Mouse (Mus musculus): ENCODE measurements around the gene Uxs1.

Gene Uxs1

DNA sequence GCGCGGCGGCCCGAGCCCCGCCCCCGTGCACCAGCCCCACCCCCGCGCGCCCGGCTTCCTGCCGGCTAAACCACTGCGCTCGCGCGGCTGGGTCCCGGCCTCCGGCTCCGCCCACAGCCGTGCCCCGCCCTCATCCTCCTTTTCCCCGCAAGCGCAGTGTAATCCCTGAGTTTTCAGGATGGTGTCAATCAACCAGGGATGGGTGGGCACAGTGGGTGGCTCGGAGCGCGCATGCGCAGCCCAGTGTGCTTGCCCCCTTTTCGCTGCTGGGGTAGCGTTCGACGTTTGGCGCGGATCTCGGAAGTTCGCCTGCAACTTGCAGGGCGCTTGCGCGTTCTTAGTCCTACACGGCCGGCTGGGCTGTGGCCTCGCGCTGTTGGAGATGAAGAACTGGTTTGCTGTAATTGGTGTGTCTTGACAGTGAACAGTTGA is at the start of gene Uxs1:
Gene Uxs1 (minus strand): TSS at position 38 of the 432 bp plus-strand sequence.
- peak; percentile 99 for DNase-seq (ENCODE audit: low read depth)

DNA sequence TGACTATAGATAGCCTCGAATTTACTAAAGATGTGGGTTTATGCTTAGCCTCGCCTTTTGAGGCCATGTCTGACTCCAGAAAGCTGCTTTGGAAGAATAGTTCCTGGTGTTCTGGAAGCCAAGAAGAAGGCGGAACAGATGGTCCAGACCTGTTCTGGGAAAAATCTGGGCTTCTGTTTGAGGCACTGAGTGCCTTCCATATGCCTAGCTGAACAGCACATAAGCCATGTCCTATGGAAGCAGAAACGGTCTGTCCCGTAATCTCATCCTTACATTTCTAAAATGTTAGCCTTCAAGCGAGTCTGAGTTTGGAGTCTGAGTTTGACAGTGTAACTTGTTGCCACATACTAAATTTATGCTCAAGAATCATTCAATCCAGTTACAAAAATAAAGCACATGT is 49.6 kb upstream of the Uxs1 start:
- no peak for DNase-seq (ENCODE audit: low read depth)

DNA sequence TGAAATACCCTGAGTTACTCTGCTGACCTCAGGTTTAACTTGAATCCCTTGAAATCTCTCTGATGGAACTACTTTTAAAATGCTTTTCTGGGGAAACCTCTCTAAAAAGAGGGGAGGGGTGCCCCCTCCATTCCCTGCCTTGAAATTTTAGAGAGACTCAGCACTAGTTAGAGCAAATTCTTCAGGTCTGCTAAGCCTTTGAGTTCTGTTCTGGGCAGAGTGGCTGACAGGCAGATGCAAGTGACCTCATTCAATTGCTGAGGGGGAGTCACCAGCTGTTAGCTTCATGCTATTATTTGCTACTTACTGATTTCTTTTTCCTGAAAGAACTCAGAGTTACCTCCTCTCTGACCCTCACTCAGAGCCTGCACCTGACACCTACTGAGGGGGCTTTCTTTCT is 43.5 kb upstream of the Uxs1 start:
- no peak for DNase-seq (ENCODE audit: low read depth)

DNA sequence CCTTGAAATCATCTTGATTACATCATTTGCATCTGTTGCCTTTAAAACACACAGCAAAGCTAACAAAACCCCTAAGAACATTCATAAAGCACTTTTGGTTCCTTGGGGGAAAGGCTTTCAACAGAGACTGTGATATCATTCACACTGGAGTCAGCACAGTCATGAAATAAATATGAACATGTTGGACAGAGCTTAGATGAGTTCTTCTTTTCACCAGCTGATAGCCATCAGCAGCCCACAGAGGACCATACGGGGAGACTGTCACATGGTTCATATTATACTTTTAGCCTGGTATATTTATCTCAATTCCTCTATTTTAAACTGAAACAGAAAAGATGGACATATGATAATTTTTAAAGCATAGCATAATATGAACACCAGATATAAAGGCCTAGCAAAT is 40.9 kb upstream of the Uxs1 start:
- DNase-seq (ENCODE audit: low read depth), result no peak

DNA sequence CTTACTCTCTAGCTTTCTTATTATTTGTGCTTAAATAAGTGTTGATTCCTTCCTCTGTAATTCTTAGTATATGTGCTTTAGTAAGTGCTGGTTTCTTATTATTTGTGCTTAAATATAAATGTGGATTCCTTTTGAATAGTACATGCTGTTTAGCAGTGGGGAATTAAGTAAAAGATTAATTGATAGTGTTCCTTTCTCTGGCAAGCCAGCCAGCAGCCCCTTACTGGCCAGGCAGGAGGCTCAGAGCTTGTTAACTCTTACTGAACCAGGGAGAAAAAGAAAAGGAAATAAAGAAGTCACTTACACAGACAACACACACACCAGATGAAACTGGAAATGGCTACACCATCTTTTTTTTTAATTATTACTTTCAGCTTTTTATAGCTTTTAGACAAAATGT is 37.2 kb upstream of the Uxs1 start:
- no peak for DNase-seq (ENCODE audit: low read depth)

GRCm38 (mm10) chr1:43862614-43863013 is 35.0 kb upstream of the Uxs1 start:
- no peak for DNase-seq (ENCODE audit: low read depth)

DNA sequence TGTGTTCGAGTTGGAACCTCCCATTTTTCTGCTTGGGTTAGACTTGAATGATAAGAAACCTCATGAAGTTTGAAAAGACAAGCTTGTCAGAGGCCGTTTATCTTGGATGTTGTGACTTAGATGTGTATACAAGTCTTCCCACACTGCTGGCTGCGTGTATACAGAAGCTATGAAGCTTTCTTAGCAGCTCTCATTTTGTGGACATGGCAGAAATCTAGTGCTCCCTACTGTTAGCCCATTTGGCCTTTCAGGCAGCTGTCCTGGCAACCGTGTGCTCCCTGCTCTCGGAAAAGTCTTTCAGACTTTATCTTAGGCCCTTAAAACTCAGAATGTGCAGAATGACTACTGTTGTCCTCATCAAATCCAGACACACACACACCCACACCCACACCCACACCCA is 31.4 kb upstream of the Uxs1 start:
- no peak for DNase-seq (ENCODE audit: low read depth)

- DNase-seq (ENCODE audit: low read depth), result no peak
Measured at GRCm38 (mm10) chr1:43857656-43858055, 30.1 kb upstream of the Uxs1 start.

GRCm38 (mm10) chr1:43855591-43855990 is 28.0 kb upstream of the Uxs1 start:
- no peak for DNase-seq (ENCODE audit: low read depth)

DNA sequence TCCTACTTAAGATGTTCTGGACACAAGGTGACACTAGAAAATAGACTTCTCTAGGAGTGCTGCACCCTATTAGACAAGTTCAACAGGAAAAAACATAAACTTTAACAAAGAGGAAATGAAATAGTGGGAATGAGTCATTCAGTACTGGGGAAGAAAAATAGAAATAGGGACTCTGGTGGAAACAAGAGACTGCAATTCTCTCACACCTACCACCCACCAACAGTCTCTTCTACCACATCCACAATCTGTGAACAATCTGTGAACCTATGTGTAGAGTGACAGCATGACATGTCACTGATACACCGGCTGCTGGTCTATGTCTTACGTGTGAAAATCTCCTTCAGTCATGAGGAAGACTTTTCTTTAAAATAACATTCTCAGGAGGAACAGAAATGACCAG is 15.8 kb upstream of the Uxs1 start:
- DNase-seq (ENCODE audit: low read depth), result no peak

DNA sequence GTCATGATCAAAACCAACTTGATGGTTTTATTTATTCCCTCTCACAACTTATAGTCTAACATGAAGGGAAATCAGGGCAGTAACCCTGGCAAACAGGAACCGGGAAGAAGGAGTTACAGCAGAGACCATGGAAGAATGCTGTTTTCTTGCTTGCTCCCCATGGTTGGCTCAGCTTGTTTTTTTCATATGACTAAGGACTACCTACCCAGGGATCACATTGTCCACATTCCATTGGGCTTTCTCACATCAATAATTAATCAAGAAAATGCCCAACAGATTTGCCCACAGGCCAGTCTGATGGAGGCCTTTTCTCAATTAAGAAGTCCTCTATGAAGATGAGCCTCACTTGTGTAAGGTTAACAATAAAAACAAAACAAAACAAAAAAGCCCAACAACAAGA is 9.6 kb upstream of the Uxs1 start:
- no peak for DNase-seq (ENCODE audit: low read depth)

DNA sequence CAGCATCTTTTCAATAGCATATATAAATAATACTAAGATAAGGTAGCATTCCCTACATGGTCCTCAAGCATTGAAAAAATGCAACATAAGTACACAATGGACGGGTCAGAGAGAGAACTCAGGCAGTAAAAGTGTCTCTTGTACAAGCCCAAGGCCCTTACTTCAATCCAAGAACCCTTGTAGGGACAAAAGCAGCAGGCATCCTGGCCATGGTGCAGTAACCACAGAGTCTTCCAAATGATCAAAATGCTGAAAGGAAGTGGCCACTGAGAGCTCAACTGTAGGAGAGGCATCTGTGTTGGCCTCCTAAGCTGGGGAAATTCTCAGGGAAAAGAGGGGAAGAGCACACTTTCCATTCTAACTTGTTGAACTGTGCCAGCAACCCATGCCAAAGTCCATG is 2.5 kb upstream of the Uxs1 start:
- DNase-seq (ENCODE audit: low read depth), result no peak

GRCm38 (mm10) chr1:43827002-43827762 is 418 bp downstream of the Uxs1 start:
- DNase-seq (ENCODE audit: low read depth), result no peak

DNA sequence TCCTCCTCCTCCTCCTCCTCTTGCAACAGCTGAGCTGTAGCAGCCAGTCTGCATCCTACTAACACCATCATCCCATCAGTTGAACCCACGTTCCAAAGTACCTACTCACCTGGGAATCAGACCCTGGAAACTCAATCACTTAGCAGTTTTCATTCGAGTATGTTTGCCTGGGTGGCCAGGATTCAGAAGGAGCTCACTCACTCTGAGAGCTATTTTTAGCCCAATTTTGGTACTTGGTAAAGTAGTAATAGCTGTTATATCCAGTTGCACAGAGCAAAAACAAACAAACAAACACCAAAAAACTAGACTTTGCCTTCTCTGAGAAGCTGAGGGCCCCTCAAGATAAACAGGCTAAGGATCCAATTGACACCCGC is 985 bp downstream of the Uxs1 start:
- DNase-seq (ENCODE audit: low read depth), result no peak

DNA sequence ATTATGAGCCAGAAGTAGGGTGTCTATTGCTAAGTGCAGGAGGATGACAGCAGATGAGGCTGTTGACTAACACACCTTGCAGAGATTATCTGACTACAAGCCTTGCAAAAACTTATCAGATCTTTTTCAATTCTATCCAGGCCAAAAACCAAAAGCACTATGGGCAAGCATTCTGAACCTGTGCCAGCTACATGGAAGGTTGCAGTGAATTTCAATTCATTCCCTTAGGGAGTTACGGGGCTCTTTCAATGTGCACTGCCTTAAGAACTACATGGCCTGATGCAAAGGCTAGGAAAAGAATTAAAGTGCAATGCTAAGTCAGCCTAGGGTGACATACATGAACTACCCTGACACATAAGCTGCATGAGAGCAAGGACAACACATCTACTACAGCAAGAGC is 4.2 kb downstream of the Uxs1 start:
- no peak for DNase-seq (ENCODE audit: low read depth)

GRCm38 (mm10) chr1:43822586-43822985 is 5.0 kb downstream of the Uxs1 start:
- DNase-seq (ENCODE audit: low read depth), result no peak

GRCm38 (mm10) chr1:43821804-43822203 is 5.8 kb downstream of the Uxs1 start:
- no peak for DNase-seq (ENCODE audit: low read depth)

DNA sequence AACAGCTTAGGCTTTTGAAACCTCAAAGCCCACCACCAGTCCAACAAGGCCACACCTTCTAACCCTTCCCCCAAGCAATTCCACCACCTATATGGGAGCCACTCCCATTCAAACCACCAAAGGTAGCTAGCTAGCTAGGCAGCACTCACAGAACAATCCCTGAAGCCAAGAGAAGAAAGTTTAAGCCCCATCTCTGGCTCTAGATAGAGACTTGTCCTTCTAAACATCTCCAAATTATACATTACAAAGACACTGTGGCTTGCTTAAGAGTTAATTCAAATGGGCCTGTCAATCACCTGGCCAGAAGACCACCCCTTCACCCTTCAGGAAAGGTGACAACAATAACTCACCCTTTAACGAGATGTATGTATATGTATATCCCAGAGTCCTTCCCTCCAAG is 7.0 kb downstream of the Uxs1 start:
- DNase-seq (ENCODE audit: low read depth), result no peak

DNA sequence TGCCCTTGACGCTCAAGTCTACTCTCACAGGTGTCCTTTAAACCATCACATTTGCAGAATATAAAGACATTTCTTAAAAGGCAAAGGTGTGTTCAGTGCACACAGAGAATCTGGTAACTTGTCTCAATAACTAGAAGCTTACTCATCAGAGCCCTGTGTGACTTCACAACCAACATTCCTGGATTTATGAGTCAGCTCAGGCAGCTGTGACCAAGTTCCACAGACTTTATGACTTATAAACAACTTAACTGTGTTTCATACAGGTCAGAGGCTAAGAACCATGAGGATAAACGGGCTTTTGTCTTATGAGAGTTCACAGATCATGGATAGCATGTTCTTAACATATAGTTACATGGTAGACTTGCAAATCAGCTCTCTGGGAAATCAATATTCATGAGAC is 8.5 kb downstream of the Uxs1 start:
- no peak for DNase-seq (ENCODE audit: low read depth)

DNA sequence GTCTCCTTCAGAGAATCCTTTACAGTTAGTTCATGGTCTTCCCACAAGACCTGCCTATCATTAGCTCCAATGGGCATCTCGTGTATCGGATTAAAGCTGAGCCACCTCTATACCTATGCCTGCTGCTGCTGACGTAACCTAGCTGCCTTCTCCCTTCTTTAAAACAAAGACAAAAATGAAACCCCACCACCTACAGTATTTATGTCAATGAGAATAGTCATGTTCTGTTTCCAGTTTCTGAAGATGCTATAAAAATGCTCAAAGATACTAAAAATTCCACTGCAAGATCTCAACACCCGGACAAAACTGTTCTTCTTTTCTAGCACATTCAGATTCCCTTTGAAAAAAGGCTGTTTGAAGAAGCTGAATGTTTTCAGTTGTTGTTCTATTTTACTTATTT is 9.2 kb downstream of the Uxs1 start:
- DNase-seq (ENCODE audit: low read depth), result no peak

- no peak for DNase-seq (ENCODE audit: low read depth)
Measured at GRCm38 (mm10) chr1:43811764-43812163, 15.8 kb downstream of the Uxs1 start.

DNA sequence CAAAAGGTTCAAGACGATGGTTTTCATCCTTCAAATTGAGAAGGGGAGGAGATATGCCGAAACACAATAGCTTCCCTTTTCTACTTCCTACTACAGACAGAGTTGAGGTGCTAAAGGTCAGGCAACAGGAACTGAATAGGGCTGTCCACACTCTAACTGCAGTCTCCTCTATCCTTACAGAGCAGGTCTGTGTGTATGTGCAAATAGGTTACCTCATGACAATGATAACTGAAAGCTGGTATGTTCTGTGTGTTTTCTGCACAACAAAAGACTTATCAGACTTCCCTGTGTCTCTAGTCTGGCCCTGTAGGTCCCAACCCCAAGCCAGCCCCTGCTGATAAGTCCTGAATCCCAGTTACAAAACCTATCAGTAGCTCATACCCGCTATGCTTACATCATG is 16.5 kb downstream of the Uxs1 start:
- DNase-seq (ENCODE audit: low read depth), result peak; percentile 45

- no peak for DNase-seq (ENCODE audit: low read depth)
Measured at GRCm38 (mm10) chr1:43809351-43809750, 18.2 kb downstream of the Uxs1 start.

- DNase-seq (ENCODE audit: low read depth), result no peak
Measured at GRCm38 (mm10) chr1:43803906-43804474, 23.6 kb downstream of the Uxs1 start.
